In the genomic region with DNA sequence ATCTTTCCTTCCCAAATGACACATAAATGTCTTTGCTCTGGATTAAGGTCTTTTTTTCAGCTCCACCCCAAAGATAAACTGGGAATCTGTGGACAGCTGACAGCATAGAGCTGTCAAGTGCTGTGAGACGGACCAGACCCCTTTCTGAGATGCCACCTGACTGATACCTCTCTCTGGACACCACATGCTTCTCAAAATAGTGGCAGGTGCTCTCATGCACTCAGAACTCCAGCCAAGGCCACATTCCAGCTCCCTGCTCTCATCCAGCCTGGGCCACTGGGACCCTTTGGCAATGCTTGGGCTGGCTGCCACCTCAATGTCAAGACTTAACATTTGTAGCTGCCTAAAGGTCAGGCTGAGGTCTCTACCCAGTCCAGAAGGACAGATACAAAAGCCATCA, we compare ENCODE assay signal across 11 mouse cellular contexts. TPM values are rescaled to one million over a fixed set of nuclear protein-coding genes. Genes with fewer than 3 reads are reported as not detected.
DNase-seq lines count a peak whose midpoint lies in the region; ATAC-seq lines count a peak whose summit lies in the region.
"Had no signal": no experiment of that assay in that cellular context is flagged by ENCODE, and none has a peak within 500 bp of the region (broad histone marks: within the 10 kb centered on the region; RNA-seq: fewer than 3 reads in every experiment).

No protein-coding gene starts in this region.

- no peaks in the 10 kb centered on the region for H3K9me3 ChIP-seq in forebrain, embryonic 11.5 days (ENCODE audit: control insufficient read depth, low read length)

- no peaks in the 10 kb centered on the region for H3K4me1 ChIP-seq in forebrain, embryonic 11.5 days (replicated peaks; ENCODE audit: control insufficient read depth, insufficient read depth, low read length)

- no peaks in the 10 kb centered on the region for H3K36me3 ChIP-seq in forebrain, embryonic 11.5 days (ENCODE audit: control insufficient read depth, insufficient read depth, low read length)

- WGBS in forebrain, embryonic 11.5 days = 71% methylated on average over 1 of the region's 1 CpGs

- intact Hi-C loops in heart, postnatal 10 days (cut with DNase I) = loop anchor here (1.0 kb wide), 1 partner anchor 28 kb away; no protein-coding TSS in a partner anchor

- H3K4me3 ChIP-seq in forebrain, embryonic 11.5 days (ENCODE audit: low read depth, low read length) = no peak overlapping the region

- H3K9ac ChIP-seq in forebrain, embryonic 11.5 days (ENCODE audit: low read length) = no peak overlapping the region

- H3K27ac ChIP-seq in forebrain, embryonic 11.5 days (ENCODE audit: low read depth, low read length) = no peak overlapping the region

- H3K4me2 ChIP-seq in forebrain, embryonic 11.5 days (ENCODE audit: low read depth, low read length, severe bottlenecking) = no peak overlapping the region

- peak; percentile 36 to 38 for DNase-seq in kidney, adult 8-10 months
- no peak for DNase-seq in kidney, adult 18-20 months
- DNase-seq in adrenal gland, postnatal 14 days = peak; percentile 86
- peak; percentile 64 to 73 for DNase-seq in cerebellum, postnatal 25 days
- peak; percentile 86 to 91 for DNase-seq in heart, postnatal 10 days
- no peak for DNase-seq in forebrain, embryonic 11.5 days (ENCODE audit: low spot score)
- no peak for DNase-seq in thymus, postnatal 4 days
- no peak for DNase-seq in ovary, postnatal 10 days (ENCODE audit: low spot score)
- DNase-seq: lung, adult 2 months; right cerebral cortex, postnatal 4 days; thymus, adult 18-20 months had no signal

- ATAC-seq in forebrain, embryonic 11.5 days (replicated peaks; ENCODE audit: low FRiP score) = no peak

- no peaks in the 10 kb centered on the region for H3K27me3 ChIP-seq in forebrain, embryonic 11.5 days (ENCODE audit: control insufficient read depth, insufficient read depth, low read length)

RNA-seq across cellular contexts. Expression of a gene that starts 10.2 kb away (rescaled TPM):
- 336 and 367 TPM in 2 replicates for total RNA-seq in adrenal gland, postnatal 14 days (2021)
- 100 to 1,000 TPM; 571 to 593 TPM for total RNA-seq in heart, postnatal 10 days (2021)
- 74.8 and 77.2 TPM in 2 replicates for polyA plus RNA-seq in forebrain, embryonic 11.5 days (2014; fragmentation: Nextera tagmentation; extraction: Ambion mirVana)

Comparison
In these comparisons a context has a peak if more than half of its experiments do, and no peak if none do; other contexts are left out.
1. DNase-seq: peak in kidney, adult 8-10 months (2 of 2), adrenal gland, postnatal 14 days (single experiment), cerebellum, postnatal 25 days (2 of 2) and heart, postnatal 10 days (2 of 2); none in kidney, adult 18-20 months (single experiment), forebrain, embryonic 11.5 days (single experiment), thymus, postnatal 4 days (single experiment) and ovary, postnatal 10 days (single experiment).